Mouse (Mus musculus) liver, embryonic 13.5 days (tissue): ENCODE measurements around the gene 4930583I09Rik. TPM values are rescaled to one million over a fixed set of nuclear protein-coding genes. Genes with fewer than 3 reads are reported as not detected.

Experiments used
- ATAC-seq: fragments of 200-750 bp; cut with Nextera tagmentation; 2 replicates; pipeline ENCODE4 v1.8.0; 2017; ENCODE audit warnings: low read depth, mild to moderate bottlenecking, moderate number of reproducible peaks, moderate library complexity
- DNase-seq: peaks from one replicate; pipeline ENCODE4 v3.0.0; 2022
- H3K27ac ChIP-seq: fragments of 300-500 bp; sonication (generic); 2 replicates; pipeline ENCODE4 v1.5.1; 2015; ENCODE audit warnings: moderate library complexity, mild to moderate bottlenecking, inconsistent platforms
- H3K27me3 ChIP-seq: fragments of 300-500 bp; sonication (generic); 2 replicates; pipeline ENCODE4 v1.6.1; 2015; ENCODE audit warnings: mild to moderate bottlenecking, inconsistent platforms
- H3K36me3 ChIP-seq: fragments of 300-500 bp; sonication (generic); 2 replicates; pipeline ENCODE4 v1.6.1; 2015; ENCODE audit warnings: mild to moderate bottlenecking, inconsistent platforms
- H3K4me1 ChIP-seq: fragments of 300-500 bp; sonication (generic); replicated peaks from 2 replicates; pipeline ENCODE4 v1.6.1; 2015; ENCODE audit warnings: inconsistent platforms
- H3K4me2 ChIP-seq: fragments of 300-500 bp; sonication (generic); 2 replicates; pipeline ENCODE4 v1.6.1; 2015; ENCODE audit warnings: inconsistent platforms, mild to moderate bottlenecking, moderate library complexity
- H3K4me3 ChIP-seq: fragments of 300-500 bp; sonication (generic); replicated peaks from 2 replicates; pipeline ENCODE4 v1.5.1; 2015; ENCODE audit warnings: mild to moderate bottlenecking, inconsistent platforms
- H3K9ac ChIP-seq: fragments of 300-500 bp; sonication (generic); 2 replicates; pipeline ENCODE4 v1.6.1; 2015; ENCODE audit warnings: mild to moderate bottlenecking, inconsistent platforms
- H3K9me3 ChIP-seq: fragments of 300-500 bp; sonication (generic); replicated peaks from 2 replicates; pipeline ENCODE4 v1.6.1; 2016; ENCODE audit warnings: inconsistent platforms
- WGBS: fragments of 180-500 bp; shearing (Covaris S2); methylation state at CpG from one replicate; pipeline ENCODE4 v1.1.7; 2015; ENCODE audit not compliant: insufficient replicate concordance; 5-methylcytosine and 5-hydroxymethylcytosine counted together
- polyA plus RNA-seq: library from polyadenylated mRNA; unstranded; fragments of >200 nt; fragmentation: Nextera tagmentation; extraction: Ambion mirVana; gene quantifications from 2 replicates; pipeline ENCODE4 v1.2.1, GENCODE M21; 2015

4930583I09Rik gene
- not detected in 2 replicates for polyA plus RNA-seq

GRCm38 (mm10) chr17:64835928-64836327 is at the start of gene 4930583I09Rik:
4930583I09Rik (minus strand) TSS chr17:64836071.
- no peaks in the 10 kb centered on the region for H3K9me3 ChIP-seq
- no peaks in the 10 kb centered on the region for H3K36me3 ChIP-seq
- ATAC-seq: no peak
- no peak within 1 kb of the TSS for H3K27ac ChIP-seq
- H3K4me2 ChIP-seq: no peak within 1 kb of the TSS
- DNase-seq: no peak
- H3K27me3 ChIP-seq: no peaks in the 10 kb centered on the region
- H3K9ac ChIP-seq: no peak within 1 kb of the TSS
- H3K4me3 ChIP-seq: no peak within 1 kb of the TSS
- WGBS: 58% methylated on average over 6 of the region's 6 CpGs
- H3K4me1 ChIP-seq: no peaks in the 10 kb centered on the region

GRCm38 (mm10) chr17:64876111-64876510 is 40.2 kb upstream of the 4930583I09Rik start:
- no peaks in the 10 kb centered on the region for H3K4me1 ChIP-seq
- 74% methylated on average over 12 of the region's 12 CpGs for WGBS
- no peak overlapping the region for H3K4me3 ChIP-seq
- H3K4me2 ChIP-seq: no peak overlapping the region
- no peak overlapping the region for H3K27ac ChIP-seq
- no peak for ATAC-seq
- no peak for DNase-seq
- H3K9me3 ChIP-seq: no peaks in the 10 kb centered on the region
- no peak overlapping the region for H3K9ac ChIP-seq
- no peaks in the 10 kb centered on the region for H3K27me3 ChIP-seq
- no peaks in the 10 kb centered on the region for H3K36me3 ChIP-seq

- Histone ChIP-seq H3K4me2 (no peak overlapping the region), H3K36me3 (no peaks in the 10 kb centered on the region), H3K27ac (no peak overlapping the region), H3K27me3 (no peaks in the 10 kb centered on the region), H3K9ac (no peak overlapping the region), H3K4me1 (no peaks in the 10 kb centered on the region), H3K4me3 (no peak overlapping the region), H3K9me3 (no peaks in the 10 kb centered on the region)
- WGBS: 42% methylated on average over 4 of the region's 4 CpGs
- no peak for DNase-seq
- no peak for ATAC-seq
Observed at GRCm38 (mm10) chr17:64873651-64874072, 37.8 kb upstream of the 4930583I09Rik start.

- no peaks in the 10 kb centered on the region for H3K36me3 ChIP-seq
- H3K4me3 ChIP-seq: no peak overlapping the region
- no peaks in the 10 kb centered on the region; the same call in 1 of the 2 replicates for H3K9me3 ChIP-seq
- no peaks in the 10 kb centered on the region for H3K27me3 ChIP-seq
- ATAC-seq: no peak
- no peak overlapping the region for H3K9ac ChIP-seq
- WGBS: 25% methylated on average over 4 of the region's 4 CpGs
- no peaks in the 10 kb centered on the region; the same call in 1 of the 2 replicates for H3K4me1 ChIP-seq
- no peak overlapping the region for H3K27ac ChIP-seq
- H3K4me2 ChIP-seq: no peak overlapping the region
- no peak for DNase-seq
Observed at GRCm38 (mm10) chr17:64863817-64864216, 27.9 kb upstream of the 4930583I09Rik start.

- Histone ChIP-seq H3K9me3 (no peaks in the 10 kb centered on the region), H3K4me3 (no peak overlapping the region), H3K36me3 (no peaks in the 10 kb centered on the region), H3K4me2 (no peak overlapping the region), H3K9ac (no peak overlapping the region), H3K27ac (no peak overlapping the region), H3K27me3 (no peaks in the 10 kb centered on the region), H3K4me1 (no peaks in the 10 kb centered on the region; the same call in 1 of the 2 replicates)
- WGBS: 43% methylated on average over 3 of the region's 3 CpGs
- DNase-seq (no peak), ATAC-seq (no peak)
Observed at GRCm38 (mm10) chr17:64860963-64861362, 25.1 kb upstream of the 4930583I09Rik start.

- Histone ChIP-seq H3K9me3 (no peaks in the 10 kb centered on the region), H3K27me3 (no peaks in the 10 kb centered on the region), H3K4me2 (no peak overlapping the region), H3K36me3 (no peaks in the 10 kb centered on the region), H3K4me3 (no peak overlapping the region), H3K9ac (no peak overlapping the region), H3K27ac (no peak overlapping the region), H3K4me1 (no peaks in the 10 kb centered on the region; the same call in 1 of the 2 replicates)
- ATAC-seq (no peak), DNase-seq (no peak)
- WGBS: 15% methylated on average over 6 of the region's 6 CpGs
Observed at GRCm38 (mm10) chr17:64858848-64859247, 23.0 kb upstream of the 4930583I09Rik start.

GRCm38 (mm10) chr17:64848031-64848430 is 12.2 kb upstream of the 4930583I09Rik start:
- Histone ChIP-seq H3K9me3 (no peaks in the 10 kb centered on the region), H3K36me3 (no peaks in the 10 kb centered on the region), H3K4me2 (no peak overlapping the region), H3K27ac (no peak overlapping the region), H3K9ac (no peak overlapping the region), H3K4me1 (no peaks in the 10 kb centered on the region), H3K27me3 (no peaks in the 10 kb centered on the region), H3K4me3 (no peak overlapping the region)
- ATAC-seq: no peak
- WGBS: 72% methylated on average over 4 of the region's 4 CpGs
- no peak for DNase-seq

- Histone ChIP-seq H3K36me3 (no peaks in the 10 kb centered on the region), H3K4me3 (no peak overlapping the region), H3K27ac (no peak overlapping the region), H3K9me3 (no peaks in the 10 kb centered on the region), H3K4me2 (no peak overlapping the region), H3K27me3 (no peaks in the 10 kb centered on the region), H3K4me1 (no peaks in the 10 kb centered on the region), H3K9ac (no peak overlapping the region)
- DNase-seq (no peak), ATAC-seq (no peak)
- 22% methylated on average over 1 of the region's 1 CpGs for WGBS
Observed at GRCm38 (mm10) chr17:64846654-64847053, 10.8 kb upstream of the 4930583I09Rik start.

GRCm38 (mm10) chr17:64836892-64837291 is 1.0 kb upstream of the 4930583I09Rik start:
- Histone ChIP-seq H3K4me1 (no peaks in the 10 kb centered on the region), H3K27ac (no peak overlapping the region), H3K27me3 (no peaks in the 10 kb centered on the region), H3K4me2 (no peak overlapping the region), H3K9ac (no peak overlapping the region), H3K36me3 (no peaks in the 10 kb centered on the region), H3K4me3 (no peak overlapping the region), H3K9me3 (no peaks in the 10 kb centered on the region)
- ATAC-seq (no peak), DNase-seq (no peak)
- WGBS: 21% methylated on average over 7 of the region's 7 CpGs

- WGBS: 70% methylated on average over 10 of the region's 10 CpGs
- DNase-seq (no peak), ATAC-seq (no peak)
Observed at GRCm38 (mm10) chr17:64836352-64836751, 481 bp upstream of the 4930583I09Rik start.

GRCm38 (mm10) chr17:64833906-64834490 is 1.9 kb downstream of the 4930583I09Rik start:
- DNase-seq: no peak
- Histone ChIP-seq H3K36me3 (no peaks in the 10 kb centered on the region), H3K9ac (no peak overlapping the region), H3K9me3 (no peaks in the 10 kb centered on the region), H3K4me3 (no peak overlapping the region), H3K27me3 (no peaks in the 10 kb centered on the region), H3K4me2 (no peak overlapping the region), H3K27ac (no peak overlapping the region), H3K4me1 (no peaks in the 10 kb centered on the region)
- WGBS: 58% methylated on average over 7 of the region's 7 CpGs
- no peak for ATAC-seq

More at GRCm38 (mm10) chr17:64836352-64836751, 481 bp upstream of the 4930583I09Rik start:
- no peaks in the 10 kb centered on the region for H3K36me3 ChIP-seq
- H3K4me2 ChIP-seq: no peak overlapping the region
- no peaks in the 10 kb centered on the region for H3K9me3 ChIP-seq
- no peaks in the 10 kb centered on the region for H3K27me3 ChIP-seq
- no peaks in the 10 kb centered on the region for H3K4me1 ChIP-seq
- H3K9ac ChIP-seq: no peak overlapping the region
- H3K4me3 ChIP-seq: no peak overlapping the region
- no peak overlapping the region for H3K27ac ChIP-seq

- no peak overlapping the region for H3K27ac ChIP-seq
- 67% methylated on average over 2 of the region's 2 CpGs for WGBS
- no peak overlapping the region for H3K4me2 ChIP-seq
- ATAC-seq (no peak), DNase-seq (no peak)
- H3K27me3 ChIP-seq: no peaks in the 10 kb centered on the region
- no peaks in the 10 kb centered on the region for H3K9me3 ChIP-seq
- no peak overlapping the region for H3K9ac ChIP-seq
- no peaks in the 10 kb centered on the region for H3K36me3 ChIP-seq
- no peaks in the 10 kb centered on the region for H3K4me1 ChIP-seq
- H3K4me3 ChIP-seq: no peak overlapping the region
Observed at GRCm38 (mm10) chr17:64833071-64833470, 2.8 kb downstream of the 4930583I09Rik start.
